Mouse (Mus musculus) midbrain, embryonic 14.5 days (tissue): Measurements from ENCODE around the gene Hipk4. TPM values are rescaled to one million over a fixed set of nuclear protein-coding genes. Genes with fewer than 3 reads are reported as not detected.

Experiments
- ATAC-seq: fragments of 200-750 bp; cut with Nextera tagmentation; 2 replicates; pipeline ENCODE4 v1.8.0; 2017; ENCODE audit warnings: moderate number of reproducible peaks, moderate library complexity; ENCODE audit not compliant: low FRiP score, low TSS enrichment
- DNase-seq: peaks from one replicate; pipeline ENCODE4 v3.0.0-alpha.2; 2015
- H3K27ac ChIP-seq: fragments of 300-500 bp; sonication (generic); replicated peaks from 2 replicates; pipeline ENCODE4 v1.5.1; 2014; ENCODE audit warnings: mild to moderate bottlenecking, low read depth, low read length, moderate library complexity
- H3K27me3 ChIP-seq: fragments of 300-500 bp; sonication (generic); 2 replicates; pipeline ENCODE4 v1.6.1; 2014; ENCODE audit warnings: low read length, control low read depth, mixed read lengths; ENCODE audit not compliant: control insufficient read depth, insufficient read depth
- H3K36me3 ChIP-seq: fragments of 300-500 bp; sonication (generic); 2 replicates; pipeline ENCODE4 v1.6.1; 2014; ENCODE audit warnings: low read length, control low read depth; ENCODE audit not compliant: control insufficient read depth, insufficient read depth
- H3K4me1 ChIP-seq: fragments of 300-500 bp; sonication (generic); 2 replicates; pipeline ENCODE4 v1.6.1; 2014; ENCODE audit warnings: mild to moderate bottlenecking, antibody characterized with exemption, low read length, control low read depth; ENCODE audit not compliant: control insufficient read depth, insufficient read depth
- H3K4me2 ChIP-seq: fragments of 300-500 bp; sonication (generic); 2 replicates; pipeline ENCODE4 v1.6.1; 2014; ENCODE audit warnings: mild to moderate bottlenecking, low read length, moderate library complexity
- H3K4me3 ChIP-seq: fragments of 300-500 bp; sonication (generic); replicated peaks from 2 replicates; pipeline ENCODE4 v1.5.1; 2014; ENCODE audit warnings: low read depth, low read length
- H3K9ac ChIP-seq: fragments of 300-500 bp; sonication (generic); replicated peaks from 2 replicates; pipeline ENCODE4 v1.6.1; 2014; ENCODE audit warnings: mild to moderate bottlenecking, low read length, moderate library complexity
- H3K9me3 ChIP-seq: fragments of 300-500 bp; sonication (generic); 2 replicates; pipeline ENCODE4 v1.6.1; 2016; ENCODE audit warnings: low read length, control low read depth, mixed read lengths; ENCODE audit not compliant: control insufficient read depth
- WGBS: fragments of 180-500 bp; shearing (Covaris S2); extraction: QIAGEN DNeasy Blood & Tissue Kit; methylation state at CpG from one replicate; pipeline ENCODE4 v1.1.7; 2014; 5-methylcytosine and 5-hydroxymethylcytosine counted together
- polyA plus RNA-seq: library from polyadenylated mRNA; unstranded; fragments of >200 nt; fragmentation: Nextera tagmentation; extraction: Ambion mirVana; gene quantifications from 2 replicates; pipeline ENCODE4 v1.2.1, GENCODE M21; 2014

Gene Hipk4
- polyA plus RNA-seq, 1 experiment from 2014 or later = 0.43 TPM

- DNase-seq (no peak), ATAC-seq (no peak)
- Histone ChIP-seq H3K9ac (no peak overlapping the region), H3K4me2 (no peak overlapping the region), H3K27me3 (no peaks in the 10 kb centered on the region), H3K4me3 (no peak overlapping the region), H3K4me1 (peaks cover 7% of the 10 kb centered on the region; the same call in 1 of the 2 replicates), H3K36me3 (no peaks in the 10 kb centered on the region), H3K27ac (no peak overlapping the region), H3K9me3 (no peaks in the 10 kb centered on the region)
- WGBS = 80% methylated on average over 6 of the region's 6 CpGs
These were observed 26.5 kb downstream of the Hipk4 start for GRCm38 (mm10) chr7:27549597-27549996.

DNA sequence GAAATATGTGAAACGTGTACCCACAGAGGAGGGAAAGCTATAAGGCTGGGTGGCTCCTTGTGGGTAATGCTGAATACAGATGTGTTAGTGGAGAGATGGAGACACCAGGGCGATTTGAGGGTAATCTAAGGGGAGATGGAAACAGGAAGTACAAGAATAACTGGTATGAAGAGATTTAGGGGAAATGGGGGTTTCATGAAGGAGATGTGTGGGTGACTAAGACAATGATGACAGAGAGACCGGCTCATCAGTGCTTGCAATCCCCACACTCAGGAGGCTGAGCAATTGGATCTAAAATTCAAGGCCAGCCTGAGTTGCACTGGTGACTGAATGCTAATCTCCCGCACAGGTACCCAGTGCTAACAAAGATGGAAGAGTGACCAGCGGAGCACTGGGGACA is 29.0 kb downstream of the Hipk4 start:
- Histone ChIP-seq H3K4me1 (peaks cover 7% of the 10 kb centered on the region; the same call in 1 of the 2 replicates), H3K36me3 (peaks cover 9% of the 10 kb centered on the region), H3K9ac (peak overlapping the region; percentile 51; the same call in 1 of the 2 replicates), H3K4me3 (peak overlapping the region; percentile 64), H3K4me2 (peak overlapping the region; percentile 75), H3K9me3 (no peaks in the 10 kb centered on the region), H3K27ac (no peak overlapping the region), H3K27me3 (no peaks in the 10 kb centered on the region)
- ATAC-seq = no peak
- DNase-seq = no peak
- 62% methylated on average over 5 of the region's 5 CpGs for WGBS

DNA sequence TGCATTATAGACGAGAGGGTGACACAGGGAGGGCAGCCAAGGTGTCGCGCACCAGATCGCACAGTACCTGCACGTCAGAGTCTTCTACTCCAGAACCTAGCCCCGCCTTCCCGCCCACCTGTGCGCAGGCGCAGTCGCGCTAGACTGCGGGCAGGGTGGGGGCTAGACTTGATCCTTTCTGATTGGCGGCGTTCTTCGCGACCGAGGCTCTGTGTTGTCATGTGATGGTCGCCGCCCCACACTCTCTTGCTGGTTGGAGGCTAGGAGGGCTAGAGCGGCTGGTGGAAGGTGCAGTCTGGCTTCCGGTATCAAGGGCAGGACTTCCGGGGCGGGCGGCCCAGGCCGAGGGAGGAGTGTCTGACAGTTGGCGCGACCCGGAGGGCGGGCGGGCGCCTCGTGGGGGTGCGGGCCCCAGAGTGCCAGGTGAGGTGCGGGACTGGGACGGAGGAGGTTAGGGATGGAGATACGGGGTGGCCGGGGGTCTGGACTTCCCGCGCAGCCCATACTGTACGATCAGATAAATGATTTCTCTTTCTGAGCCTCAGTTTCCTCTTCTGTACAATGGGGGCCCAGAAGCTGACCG is 30.0 kb downstream of the Hipk4 start, which contains the start of the genes Pld3 and 2310022A10Rik:
Pld3 (minus strand) TSS at position 288 of the 583 bp plus-strand sequence.
2310022A10Rik (plus strand) TSS at position 303 of the 583 bp plus-strand sequence.
- DNase-seq = peak; percentile 96
- Histone ChIP-seq H3K4me1 (peaks cover 7% of the 10 kb centered on the region; the same call in 1 of the 2 replicates), H3K27me3 (no peaks in the 10 kb centered on the region), H3K4me2 (peak within 1 kb of the TSS; percentile 75), H3K9me3 (no peaks in the 10 kb centered on the region), H3K4me3 (peak within 1 kb of the TSS; percentile 64), H3K27ac (peak within 1 kb of the TSS; percentile 62), H3K36me3 (peaks cover 9% of the 10 kb centered on the region), H3K9ac (peak within 1 kb of the TSS; percentile 61)
- peak; percentile 99 for ATAC-seq
- WGBS = under 1% methylated on average over 41 of the region's 41 CpGs

GRCm38 (mm10) chr7:27560291-27560887 is 37.3 kb downstream of the Hipk4 start:
- WGBS = 87% methylated on average over 8 of the region's 8 CpGs
- Histone ChIP-seq H3K4me1 (no peaks in the 10 kb centered on the region), H3K27ac (no peak overlapping the region), H3K9me3 (no peaks in the 10 kb centered on the region), H3K4me3 (no peak overlapping the region), H3K4me2 (no peak overlapping the region), H3K36me3 (peaks cover 73% of the 10 kb centered on the region), H3K9ac (no peak overlapping the region), H3K27me3 (no peaks in the 10 kb centered on the region)
- no peak for ATAC-seq
- no peak for DNase-seq

DNA sequence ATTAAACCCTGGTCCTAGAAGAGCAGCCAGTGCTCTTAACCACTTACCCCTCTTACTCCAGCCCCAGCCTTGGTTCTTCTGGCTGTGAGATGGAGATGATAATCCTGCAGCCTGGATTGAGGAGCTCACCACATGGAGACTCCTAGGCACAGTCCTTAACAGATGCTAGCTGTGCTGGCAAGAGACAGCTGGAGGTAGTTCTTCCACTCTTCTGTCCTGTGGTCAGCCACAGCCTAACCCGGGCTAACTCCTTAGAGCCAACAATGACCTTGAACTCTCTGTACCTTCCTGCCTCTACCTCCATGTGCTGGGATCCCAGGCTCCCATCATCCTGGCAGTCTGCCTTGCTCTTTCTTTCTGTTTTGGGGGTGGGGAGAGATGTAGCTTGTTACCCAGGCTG is 37.9 kb downstream of the Hipk4 start:
- peaks cover 75% of the 10 kb centered on the region for H3K36me3 ChIP-seq
- H3K4me3 ChIP-seq = no peak overlapping the region
- H3K9me3 ChIP-seq = no peaks in the 10 kb centered on the region
- H3K4me2 ChIP-seq = no peak overlapping the region
- DNase-seq (no peak), ATAC-seq (no peak)
- 93% methylated on average over 1 of the region's 1 CpGs for WGBS
- no peak overlapping the region for H3K9ac ChIP-seq
- no peak overlapping the region for H3K27ac ChIP-seq
- H3K4me1 ChIP-seq = no peaks in the 10 kb centered on the region
- no peaks in the 10 kb centered on the region for H3K27me3 ChIP-seq

DNA sequence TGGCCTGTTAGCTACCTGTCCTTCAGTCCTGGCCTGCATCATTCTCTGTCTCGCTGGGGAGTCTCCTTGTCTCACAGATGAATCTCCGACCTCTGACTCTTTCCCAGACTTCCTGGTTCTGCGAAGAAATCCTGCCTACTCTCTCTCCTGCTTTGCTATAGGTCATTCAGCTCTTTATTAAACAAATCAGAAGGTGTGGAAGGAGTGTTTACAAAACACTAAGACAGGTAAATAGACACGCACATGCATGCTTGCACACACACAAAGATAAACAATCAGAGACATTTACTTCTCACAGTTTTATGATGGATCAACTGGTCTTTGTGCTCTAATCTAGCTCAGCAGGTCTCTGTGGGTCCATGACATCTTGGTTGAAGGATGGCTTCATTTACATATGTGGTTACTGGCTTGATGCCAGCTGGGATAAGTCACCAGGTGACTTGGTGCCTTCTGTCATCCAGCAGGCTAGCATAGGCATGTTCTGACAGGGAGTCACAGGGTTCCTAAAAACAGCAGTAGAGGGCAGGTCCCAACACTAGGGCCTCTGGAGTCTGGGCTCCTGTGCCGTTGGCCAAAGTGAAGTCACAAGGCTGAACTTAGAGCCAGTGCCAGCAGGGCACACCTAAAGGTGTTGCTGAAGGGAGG is 46.6 kb downstream of the Hipk4 start:
- WGBS = 92% methylated on average over 5 of the region's 5 CpGs
- Histone ChIP-seq H3K4me1 (no peaks in the 10 kb centered on the region), H3K27me3 (no peaks in the 10 kb centered on the region), H3K4me2 (no peak overlapping the region), H3K9ac (no peak overlapping the region), H3K9me3 (no peaks in the 10 kb centered on the region), H3K27ac (no peak overlapping the region), H3K4me3 (no peak overlapping the region), H3K36me3 (peaks cover 73% of the 10 kb centered on the region)
- DNase-seq (no peak), ATAC-seq (no peak)

- H3K4me3 ChIP-seq = no peak overlapping the region
- DNase-seq (no peak), ATAC-seq (no peak)
- peaks cover 78% of the 10 kb centered on the region for H3K36me3 ChIP-seq
- no peaks in the 10 kb centered on the region for H3K4me1 ChIP-seq
- H3K4me2 ChIP-seq = no peak overlapping the region
- H3K9ac ChIP-seq = no peak overlapping the region
- H3K27me3 ChIP-seq = no peaks in the 10 kb centered on the region
- H3K9me3 ChIP-seq = no peaks in the 10 kb centered on the region
- H3K27ac ChIP-seq = no peak overlapping the region
- WGBS = over 99% methylated on average over 4 of the region's 4 CpGs
These were observed 49.1 kb downstream of the Hipk4 start for GRCm38 (mm10) chr7:27572133-27572532.

- 93% methylated on average over 14 of the region's 14 CpGs for WGBS
- H3K4me1 ChIP-seq = no peaks in the 10 kb centered on the region
- H3K9ac ChIP-seq = no peak overlapping the region
- no peak overlapping the region for H3K27ac ChIP-seq
- H3K4me3 ChIP-seq = no peak overlapping the region
- ATAC-seq = no peak
- no peak overlapping the region for H3K4me2 ChIP-seq
- no peak for DNase-seq
- no peaks in the 10 kb centered on the region for H3K9me3 ChIP-seq
- H3K36me3 ChIP-seq = peaks cover 78% of the 10 kb centered on the region
- H3K27me3 ChIP-seq = no peaks in the 10 kb centered on the region
These were observed 51.2 kb downstream of the Hipk4 start for GRCm38 (mm10) chr7:27574124-27574880.
